Mouse (Mus musculus) heart, embryonic 10.5 days (tissue): ENCODE results near the gene Nfe2. TPM values are rescaled to one million over a fixed set of nuclear protein-coding genes. Genes with fewer than 3 reads are reported as not detected.
"Not testable (repeated sequence)": the region's sequence is repeated elsewhere in the genome, so short reads cannot be mapped to it uniquely, and the experiment has no call there.

Experiments
- DNase-seq: peaks from one replicate; pipeline ENCODE4 v3.0.0-alpha.2; 2017; ENCODE audit warnings: low spot score
- H3K27ac ChIP-seq: fragments of 300-500 bp; sonication (generic); 2 replicates; pipeline ENCODE4 v1.5.1; 2016; ENCODE audit warnings: mild to moderate bottlenecking
- H3K27me3 ChIP-seq: fragments of 300-500 bp; sonication (generic); 2 replicates; pipeline ENCODE4 v1.6.1; 2016; ENCODE audit warnings: mild to moderate bottlenecking; ENCODE audit not compliant: poor library complexity, insufficient read depth, severe bottlenecking
- H3K36me3 ChIP-seq: fragments of 300-500 bp; sonication (generic); 2 replicates; pipeline ENCODE4 v1.6.1; 2016; ENCODE audit warnings: mild to moderate bottlenecking, moderate library complexity
- H3K4me1 ChIP-seq: fragments of 300-500 bp; sonication (generic); 2 replicates; pipeline ENCODE4 v1.6.1; 2016; ENCODE audit warnings: mild to moderate bottlenecking
- H3K4me3 ChIP-seq: fragments of 300-500 bp; sonication (generic); 2 replicates; pipeline ENCODE4 v1.5.1; 2016; ENCODE audit warnings: mild to moderate bottlenecking, moderate library complexity
- H3K9me3 ChIP-seq: fragments of 300-500 bp; sonication (generic); 2 replicates; pipeline ENCODE4 v1.6.1; 2016; ENCODE audit warnings: mild to moderate bottlenecking, moderate library complexity
- WGBS: fragments of 180-500 bp; shearing (Covaris S2); methylation state at CpG from one replicate; pipeline ENCODE4 v1.1.7; 2016; 5-methylcytosine and 5-hydroxymethylcytosine counted together
- polyA plus RNA-seq: library from polyadenylated mRNA; unstranded; fragments of >200 nt; fragmentation: Nextera tagmentation; extraction: Ambion mirVana; gene quantifications from 2 replicates; pipeline ENCODE4 v1.2.1, GENCODE M21; 2016

The Nfe2 gene
- polyA plus RNA-seq, 1 experiment from 2014 or later, result 19.4 TPM

DNA sequence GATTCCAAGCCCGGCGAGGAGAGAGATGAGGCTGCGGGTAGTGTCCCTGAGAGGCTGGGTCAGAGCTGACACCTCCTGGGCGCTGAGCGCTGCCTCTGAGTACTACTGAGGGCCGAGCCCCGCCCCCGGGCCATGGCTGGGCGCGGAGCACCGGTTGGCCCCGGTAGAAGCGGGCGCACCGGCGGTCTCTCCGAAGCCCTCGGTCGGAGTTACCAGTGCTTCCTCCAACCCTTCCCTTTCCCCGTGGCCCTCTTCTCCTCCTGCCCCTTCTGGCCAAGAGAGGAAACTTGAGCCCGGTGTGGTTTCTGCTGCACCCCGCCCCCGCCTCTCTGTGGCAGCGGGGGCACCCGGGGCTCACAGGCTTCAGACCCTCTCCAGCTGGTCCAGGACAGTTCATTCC is 3.0 kb downstream of the Nfe2 start:
- no peaks in the 10 kb centered on the region for H3K9me3 ChIP-seq
- H3K4me1 ChIP-seq, result peaks cover 46% of the 10 kb centered on the region
- WGBS, result under 1% methylated on average over 25 of the region's 25 CpGs
- no peaks in the 10 kb centered on the region for H3K36me3 ChIP-seq
- H3K4me3 ChIP-seq, result peak overlapping the region; percentile 68
- peak overlapping the region; percentile 90 for H3K27ac ChIP-seq
- DNase-seq, result peak; percentile 86
- no peaks in the 10 kb centered on the region for H3K27me3 ChIP-seq

- Histone ChIP-seq H3K4me3 (peak overlapping the region; percentile 68; the same call in 1 of the 2 replicates), H3K27ac (peak overlapping the region; percentile 90; the same call in 1 of the 2 replicates), H3K36me3 (peaks cover 8% of the 10 kb centered on the region), H3K9me3 (no peaks in the 10 kb centered on the region), H3K27me3 (no peaks in the 10 kb centered on the region), H3K4me1 (peaks cover 38% of the 10 kb centered on the region)
- DNase-seq, result no peak
- WGBS, result 88% methylated on average over 1 of the region's 1 CpGs
Measured at GRCm38 (mm10) chr15:103253352-103253751, 4.9 kb downstream of the Nfe2 start.

GRCm38 (mm10) chr15:103252660-103253059 is 5.5 kb downstream of the Nfe2 start:
- no peak for DNase-seq
- Histone ChIP-seq H3K4me3 (no peak overlapping the region), H3K4me1 (peaks cover 31% of the 10 kb centered on the region), H3K9me3 (no peaks in the 10 kb centered on the region), H3K36me3 (peaks cover 15% of the 10 kb centered on the region), H3K27me3 (no peaks in the 10 kb centered on the region), H3K27ac (no peak overlapping the region)
- WGBS, result 79% methylated on average over 3 of the region's 3 CpGs

GRCm38 (mm10) chr15:103251595-103251994 is 6.6 kb downstream of the Nfe2 start:
- Histone ChIP-seq H3K27me3 (no peaks in the 10 kb centered on the region), H3K4me1 (peaks cover 29% of the 10 kb centered on the region), H3K4me3 (no peak overlapping the region), H3K27ac (peak overlapping the region; percentile 64; the same call in 1 of the 2 replicates), H3K9me3 (no peaks in the 10 kb centered on the region), H3K36me3 (peaks cover 26% of the 10 kb centered on the region)
- 21% methylated on average over 1 of the region's 1 CpGs for WGBS
- DNase-seq, result peak; percentile 93

DNA sequence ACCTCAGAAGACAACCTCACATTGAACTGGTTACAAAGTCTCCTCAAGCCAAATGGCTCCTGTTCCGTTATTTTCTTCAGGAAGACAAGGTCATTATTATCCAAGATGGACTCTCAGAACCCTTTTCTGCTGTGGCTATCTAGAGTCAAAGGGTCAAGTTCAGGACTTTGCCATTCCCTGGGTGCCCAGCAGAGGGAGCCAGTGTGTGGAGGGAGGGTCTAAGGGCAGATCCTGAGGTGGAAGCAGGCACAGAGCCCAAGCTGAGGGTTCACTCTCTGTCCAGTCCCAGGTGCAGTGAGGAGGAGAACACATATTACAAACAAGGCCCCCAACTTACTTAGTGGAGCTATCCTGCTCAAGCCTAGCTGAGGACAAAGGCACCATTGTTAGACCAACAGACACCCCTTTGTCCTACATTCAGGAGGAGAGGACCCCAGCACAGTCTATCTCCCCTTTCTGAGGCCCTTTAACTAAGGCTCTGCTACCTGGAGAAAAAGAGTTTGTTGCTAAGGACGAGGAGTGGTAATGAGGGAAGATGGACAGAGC is 7.9 kb downstream of the Nfe2 start:
- DNase-seq, result peak; percentile 92
- Histone ChIP-seq H3K9me3 (no peaks in the 10 kb centered on the region), H3K4me1 (peaks cover 29% of the 10 kb centered on the region), H3K27ac (peak overlapping the region; percentile 64), H3K27me3 (no peaks in the 10 kb centered on the region), H3K4me3 (peak overlapping the region; percentile 5), H3K36me3 (peaks cover 39% of the 10 kb centered on the region)
- 38% methylated on average over 2 of the region's 2 CpGs for WGBS

DNA sequence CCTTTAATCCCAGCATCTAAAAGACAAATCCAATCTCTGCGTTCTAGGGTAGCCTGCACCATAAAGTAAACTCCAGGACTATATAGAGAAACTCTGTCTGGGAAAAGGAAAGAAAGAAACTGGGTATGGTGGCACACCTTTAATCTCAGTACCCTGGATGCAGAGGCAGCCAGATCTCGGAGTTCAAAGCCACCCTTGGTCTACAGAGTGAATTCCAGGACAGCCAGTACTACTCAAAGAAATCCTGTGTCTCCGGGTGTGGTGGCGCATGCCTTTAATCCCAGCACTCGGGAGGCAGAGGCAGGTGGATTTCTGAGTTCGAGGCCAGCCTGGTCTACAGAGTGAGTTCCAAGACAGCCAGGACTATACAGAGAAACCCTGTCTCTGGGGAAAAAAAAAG is 8.7 kb downstream of the Nfe2 start:
- 83% methylated on average over 6 of the region's 6 CpGs for WGBS
- not testable (repeated sequence) for H3K27me3 ChIP-seq, DNase-seq, H3K4me3 ChIP-seq, H3K27ac ChIP-seq, H3K9me3 ChIP-seq
- peaks cover 22% of the 10 kb centered on the region for H3K4me1 ChIP-seq
- peaks cover 44% of the 10 kb centered on the region for H3K36me3 ChIP-seq

- 83% methylated on average over 28 of the region's 28 CpGs for WGBS
- Histone ChIP-seq H3K9me3 (no peaks in the 10 kb centered on the region), H3K27me3 (no peaks in the 10 kb centered on the region), H3K36me3 (peaks cover 49% of the 10 kb centered on the region), H3K4me3 (no peak overlapping the region), H3K4me1 (peaks cover 24% of the 10 kb centered on the region), H3K27ac (no peak overlapping the region)
- DNase-seq, result no peak
Measured at GRCm38 (mm10) chr15:103248401-103249313, 9.5 kb downstream of the Nfe2 start.

GRCm38 (mm10) chr15:103247782-103248400 is 10.3 kb downstream of the Nfe2 start:
- Histone ChIP-seq H3K27ac (no peak overlapping the region), H3K36me3 (peaks cover 56% of the 10 kb centered on the region), H3K27me3 (no peaks in the 10 kb centered on the region), H3K9me3 (no peaks in the 10 kb centered on the region), H3K4me1 (peaks cover 30% of the 10 kb centered on the region), H3K4me3 (no peak overlapping the region)
- no peak for DNase-seq

GRCm38 (mm10) chr15:103247078-103247781 is 11.0 kb downstream of the Nfe2 start:
- Histone ChIP-seq H3K9me3 (no peaks in the 10 kb centered on the region), H3K27ac (no peak overlapping the region), H3K36me3 (peaks cover 62% of the 10 kb centered on the region), H3K4me1 (peaks cover 37% of the 10 kb centered on the region), H3K27me3 (no peaks in the 10 kb centered on the region), H3K4me3 (no peak overlapping the region)
- WGBS, result 87% methylated on average over 9 of the region's 9 CpGs
- no peak for DNase-seq

DNA sequence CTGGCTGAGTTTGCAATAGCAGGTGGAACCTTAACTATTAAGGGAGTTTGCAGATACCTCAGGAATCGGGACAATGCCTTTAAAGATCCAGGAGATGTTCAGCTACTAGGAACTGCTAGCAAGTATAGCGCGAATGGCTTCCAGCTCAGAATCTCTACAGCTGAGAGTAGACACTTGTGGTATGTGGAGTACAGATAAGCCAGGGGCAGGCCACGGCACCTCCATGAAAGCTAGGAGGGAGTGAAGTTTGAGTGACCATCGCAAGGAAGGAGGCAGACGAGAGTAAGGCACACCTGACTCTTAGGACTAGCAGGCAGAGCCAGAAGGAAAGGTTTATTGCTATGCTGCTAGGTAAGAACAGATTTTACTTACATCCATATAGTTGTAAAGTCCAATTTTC is 12.6 kb downstream of the Nfe2 start:
- Histone ChIP-seq H3K4me1 (peaks cover 30% of the 10 kb centered on the region), H3K4me3 (no peak overlapping the region; the same call in 1 of the 2 replicates), H3K36me3 (peaks cover 76% of the 10 kb centered on the region), H3K9me3 (no peaks in the 10 kb centered on the region), H3K27me3 (no peaks in the 10 kb centered on the region), H3K27ac (no peak overlapping the region)
- WGBS, result 35% methylated on average over 6 of the region's 6 CpGs
- DNase-seq, result no peak

- no peak overlapping the region for H3K27ac ChIP-seq
- 71% methylated on average over 8 of the region's 8 CpGs for WGBS
Measured at GRCm38 (mm10) chr15:103242885-103243284, 15.3 kb downstream of the Nfe2 start.

DNA sequence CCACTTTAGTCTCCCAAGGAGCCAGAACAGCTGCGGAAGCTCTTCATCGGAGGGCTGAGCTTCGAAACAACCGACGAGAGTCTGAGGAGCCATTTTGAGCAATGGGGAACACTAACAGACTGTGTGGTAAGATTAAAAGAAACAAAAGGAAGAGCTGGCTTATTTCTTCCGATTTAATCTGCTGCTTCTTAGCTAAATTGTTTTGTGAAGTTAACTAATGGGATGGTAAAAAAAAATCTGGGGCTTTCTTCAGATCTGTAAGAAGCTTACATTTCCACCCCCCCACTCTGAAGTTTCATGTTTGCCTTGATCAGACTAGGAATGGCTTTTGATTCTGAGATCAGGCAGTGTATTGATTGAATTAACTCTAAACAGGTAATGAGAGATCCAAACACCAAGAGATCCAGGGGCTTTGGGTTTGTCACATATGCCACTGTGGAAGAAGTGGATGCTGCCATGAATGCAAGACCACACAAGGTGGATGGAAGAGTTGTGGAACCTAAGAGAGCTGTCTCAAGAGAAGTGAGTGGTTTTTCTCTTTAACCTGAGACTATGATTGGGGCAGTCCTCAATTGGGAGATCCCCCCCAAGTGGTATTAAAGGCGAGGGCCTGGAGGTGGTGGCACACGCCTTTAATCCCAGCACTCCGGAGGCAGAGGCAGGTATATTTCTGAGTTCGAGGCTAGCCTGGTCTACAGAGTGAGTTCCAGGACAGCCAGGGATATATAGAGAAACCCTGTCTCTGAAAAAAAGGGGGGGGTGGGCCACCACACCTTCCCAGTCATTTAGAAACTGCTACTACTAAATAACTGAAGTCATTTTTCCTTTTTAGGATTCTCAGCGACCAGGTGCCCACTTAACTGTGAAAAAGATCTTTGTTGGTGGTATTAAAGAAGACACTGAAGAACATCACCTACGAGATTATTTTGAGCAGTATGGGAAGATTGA is 16.9 kb downstream of the Nfe2 start:
- not testable (repeated sequence) for H3K27me3 ChIP-seq, DNase-seq, H3K9me3 ChIP-seq
- Histone ChIP-seq H3K4me3 (peak overlapping the region; percentile 74), H3K4me1 (peaks cover 24% of the 10 kb centered on the region), H3K36me3 (peaks cover 49% of the 10 kb centered on the region), H3K27ac (peak overlapping the region; percentile 97)
- 14% methylated on average over 12 of the region's 12 CpGs for WGBS

More at GRCm38 (mm10) chr15:103242885-103243284, 15.3 kb downstream of the Nfe2 start:
- H3K9me3 ChIP-seq, result no peaks in the 10 kb centered on the region
- H3K27me3 ChIP-seq, result no peaks in the 10 kb centered on the region
- DNase-seq, result peak; percentile 73
- H3K4me1 ChIP-seq, result peaks cover 24% of the 10 kb centered on the region
- peak overlapping the region; percentile 74 for H3K4me3 ChIP-seq
- peaks cover 63% of the 10 kb centered on the region for H3K36me3 ChIP-seq
